Mouse (Mus musculus): Measurements from ENCODE around the gene Nectin1. TPM values are rescaled to one million over a fixed set of nuclear protein-coding genes. Genes with fewer than 3 reads are reported as not detected.
A peak's percentile ranks its signal among the peaks of the same experiment; 100 is the strongest.

Gene Nectin1
- polyA plus RNA-seq (2016; fragmentation: Nextera tagmentation; extraction: Ambion mirVana) = 5.0 TPM in 2 replicates

- under 1% methylated on average over 51 of the region's 51 CpGs for WGBS
- peaks cover 46% of the 10 kb centered on the region for H3K27me3 ChIP-seq (replicated peaks; ENCODE audit: low read depth, poor library complexity, severe bottlenecking)
Measured at GRCm38 (mm10) chr9:43743647-43744137, at the start of gene Nectin1. TSS of gene Nectin1 (plus strand) at chr9:43743984.

GRCm38 (mm10) chr9:43698080-43698712 is 45.6 kb upstream of the Nectin1 start:
- Histone ChIP-seq H3K27ac (replicated peaks) (no peak overlapping the region), H3K4me1 (peaks cover 5% of the 10 kb centered on the region; the same call in 1 of the 2 replicates), H3K4me3 (no peak overlapping the region), H3K36me3 (replicated peaks) (no peaks in the 10 kb centered on the region), H3K27me3 (replicated peaks; ENCODE audit: low read depth, poor library complexity, severe bottlenecking) (no peaks in the 10 kb centered on the region), H3K9me3 (no peaks in the 10 kb centered on the region)
- WGBS = 6% methylated on average over 8 of the region's 8 CpGs
- DNase-seq (ENCODE audit: low spot score) = peak; percentile 88

More at GRCm38 (mm10) chr9:43743647-43744137, at the start of gene Nectin1:
- H3K4me1 ChIP-seq = peaks cover 67% of the 10 kb centered on the region
- H3K27ac ChIP-seq (replicated peaks) = peak within 1 kb of the TSS; percentile 98
- DNase-seq (ENCODE audit: low spot score) = peak; percentile 94
- no peaks in the 10 kb centered on the region for H3K36me3 ChIP-seq (replicated peaks)
- H3K9me3 ChIP-seq = no peaks in the 10 kb centered on the region
- peak within 1 kb of the TSS; percentile 88 for H3K4me3 ChIP-seq

GRCm38 (mm10) chr9:43698841-43699240 is 44.9 kb upstream of the Nectin1 start:
- no peak for DNase-seq (ENCODE audit: low spot score)
- Histone ChIP-seq H3K4me1 (peaks cover 5% of the 10 kb centered on the region; the same call in 1 of the 2 replicates), H3K27me3 (replicated peaks; ENCODE audit: low read depth, poor library complexity, severe bottlenecking) (no peaks in the 10 kb centered on the region), H3K4me3 (no peak overlapping the region), H3K27ac (replicated peaks) (no peak overlapping the region), H3K9me3 (no peaks in the 10 kb centered on the region), H3K36me3 (replicated peaks) (no peaks in the 10 kb centered on the region)
- 79% methylated on average over 10 of the region's 10 CpGs for WGBS

- no peak overlapping the region for H3K27ac ChIP-seq (replicated peaks)
- no peaks in the 10 kb centered on the region for H3K9me3 ChIP-seq
- H3K27me3 ChIP-seq (replicated peaks; ENCODE audit: low read depth, poor library complexity, severe bottlenecking) = no peaks in the 10 kb centered on the region
- H3K36me3 ChIP-seq (replicated peaks) = no peaks in the 10 kb centered on the region
- peaks cover 5% of the 10 kb centered on the region; the same call in 1 of the 2 replicates for H3K4me1 ChIP-seq
- WGBS = 75% methylated on average over 11 of the region's 11 CpGs
- no peak for DNase-seq (ENCODE audit: low spot score)
- no peak overlapping the region for H3K4me3 ChIP-seq
Measured at GRCm38 (mm10) chr9:43699417-43700225, 44.2 kb upstream of the Nectin1 start.

GRCm38 (mm10) chr9:43700226-43700579 is 43.6 kb upstream of the Nectin1 start:
- Histone ChIP-seq H3K4me1 (peaks cover 5% of the 10 kb centered on the region; the same call in 1 of the 2 replicates), H3K27ac (replicated peaks) (no peak overlapping the region), H3K9me3 (no peaks in the 10 kb centered on the region), H3K4me3 (no peak overlapping the region), H3K27me3 (replicated peaks; ENCODE audit: low read depth, poor library complexity, severe bottlenecking) (no peaks in the 10 kb centered on the region), H3K36me3 (replicated peaks) (no peaks in the 10 kb centered on the region)
- 79% methylated on average over 3 of the region's 3 CpGs for WGBS
- DNase-seq (ENCODE audit: low spot score) = no peak

- H3K36me3 ChIP-seq (replicated peaks) = no peaks in the 10 kb centered on the region
- no peak for DNase-seq (ENCODE audit: low spot score)
- H3K27ac ChIP-seq (replicated peaks) = no peak overlapping the region
- H3K4me3 ChIP-seq = no peak overlapping the region
- H3K9me3 ChIP-seq = no peaks in the 10 kb centered on the region
- no peaks in the 10 kb centered on the region for H3K27me3 ChIP-seq (replicated peaks; ENCODE audit: low read depth, poor library complexity, severe bottlenecking)
- H3K4me1 ChIP-seq = peaks cover 5% of the 10 kb centered on the region; the same call in 1 of the 2 replicates
Measured at GRCm38 (mm10) chr9:43701748-43702147, 42.0 kb upstream of the Nectin1 start.

GRCm38 (mm10) chr9:43707571-43707970 is 36.2 kb upstream of the Nectin1 start:
- Histone ChIP-seq H3K9me3 (no peaks in the 10 kb centered on the region), H3K27me3 (replicated peaks; ENCODE audit: low read depth, poor library complexity, severe bottlenecking) (no peaks in the 10 kb centered on the region), H3K27ac (replicated peaks) (no peak overlapping the region), H3K36me3 (replicated peaks) (no peaks in the 10 kb centered on the region), H3K4me3 (no peak overlapping the region), H3K4me1 (peaks cover 5% of the 10 kb centered on the region; the same call in 1 of the 2 replicates)
- 80% methylated on average over 4 of the region's 4 CpGs for WGBS
- no peak for DNase-seq (ENCODE audit: low spot score)

- H3K36me3 ChIP-seq (replicated peaks) = no peaks in the 10 kb centered on the region
- H3K4me1 ChIP-seq = peaks cover 5% of the 10 kb centered on the region; the same call in 1 of the 2 replicates
- H3K9me3 ChIP-seq = no peaks in the 10 kb centered on the region
- WGBS = 90% methylated on average over 2 of the region's 2 CpGs
- no peaks in the 10 kb centered on the region for H3K27me3 ChIP-seq (replicated peaks; ENCODE audit: low read depth, poor library complexity, severe bottlenecking)
- no peak overlapping the region for H3K4me3 ChIP-seq
- DNase-seq (ENCODE audit: low spot score) = no peak
- no peak overlapping the region for H3K27ac ChIP-seq (replicated peaks)
Measured at GRCm38 (mm10) chr9:43708715-43709114, 35.1 kb upstream of the Nectin1 start.

- 71% methylated on average over 3 of the region's 3 CpGs for WGBS
- H3K27me3 ChIP-seq (replicated peaks; ENCODE audit: low read depth, poor library complexity, severe bottlenecking) = peaks cover 4% of the 10 kb centered on the region; the same call in 1 of the 2 replicates
- peaks cover 19% of the 10 kb centered on the region for H3K4me1 ChIP-seq
- H3K9me3 ChIP-seq = no peaks in the 10 kb centered on the region
- H3K27ac ChIP-seq (replicated peaks) = no peak overlapping the region
- H3K4me3 ChIP-seq = no peak overlapping the region
- DNase-seq (ENCODE audit: low spot score) = no peak
- H3K36me3 ChIP-seq (replicated peaks) = no peaks in the 10 kb centered on the region
Measured at GRCm38 (mm10) chr9:43713432-43713831, 30.4 kb upstream of the Nectin1 start.

- DNase-seq (ENCODE audit: low spot score) = no peak
- Histone ChIP-seq H3K27ac (replicated peaks) (no peak overlapping the region), H3K36me3 (replicated peaks) (no peaks in the 10 kb centered on the region), H3K9me3 (no peaks in the 10 kb centered on the region), H3K27me3 (replicated peaks; ENCODE audit: low read depth, poor library complexity, severe bottlenecking) (peaks cover 4% of the 10 kb centered on the region; the same call in 1 of the 2 replicates), H3K4me3 (no peak overlapping the region), H3K4me1 (peaks cover 19% of the 10 kb centered on the region)
- WGBS = 83% methylated on average over 4 of the region's 4 CpGs
Measured at GRCm38 (mm10) chr9:43719407-43719839, 24.4 kb upstream of the Nectin1 start.

GRCm38 (mm10) chr9:43720046-43720445 is 23.7 kb upstream of the Nectin1 start:
- H3K27ac ChIP-seq (replicated peaks) = no peak overlapping the region
- no peaks in the 10 kb centered on the region for H3K36me3 ChIP-seq (replicated peaks)
- H3K4me1 ChIP-seq = peaks cover 22% of the 10 kb centered on the region
- DNase-seq (ENCODE audit: low spot score) = no peak
- H3K4me3 ChIP-seq = no peak overlapping the region
- no peaks in the 10 kb centered on the region for H3K9me3 ChIP-seq
- WGBS = 70% methylated on average over 1 of the region's 1 CpGs
- H3K27me3 ChIP-seq (replicated peaks; ENCODE audit: low read depth, poor library complexity, severe bottlenecking) = peaks cover 4% of the 10 kb centered on the region; the same call in 1 of the 2 replicates

- H3K36me3 ChIP-seq (replicated peaks) = no peaks in the 10 kb centered on the region
- no peak overlapping the region for H3K4me3 ChIP-seq
- no peak for DNase-seq (ENCODE audit: low spot score)
- peaks cover 10% of the 10 kb centered on the region; the same call in 1 of the 2 replicates for H3K4me1 ChIP-seq
- H3K27ac ChIP-seq (replicated peaks) = no peak overlapping the region; the same call in 1 of the 2 replicates
- 22% methylated on average over 4 of the region's 4 CpGs for WGBS
- H3K27me3 ChIP-seq (replicated peaks; ENCODE audit: low read depth, poor library complexity, severe bottlenecking) = peaks cover 16% of the 10 kb centered on the region; the same call in 1 of the 2 replicates
- no peaks in the 10 kb centered on the region for H3K9me3 ChIP-seq
Measured at GRCm38 (mm10) chr9:43724093-43724492, 19.7 kb upstream of the Nectin1 start.

All from embryonic facial prominence, embryonic 10.5 days (tissue).